9 mouse cellular contexts compared by ENCODE assay signal in genomic region chr12:28701302-28701701, GRCm38 (mm10). TPM values are rescaled to one million over a fixed set of nuclear protein-coding genes. Genes with fewer than 3 reads are reported as not detected.
DNase-seq lines count a peak whose midpoint lies in the region; ATAC-seq lines count a peak whose summit lies in the region.
"Had no signal": no experiment of that assay in that cellular context is flagged by ENCODE, and none has a peak within 500 bp of the region (broad histone marks: within the 10 kb centered on the region; RNA-seq: fewer than 3 reads in every experiment).

No protein-coding gene starts in this region.

- H3K9me3 ChIP-seq in midbrain, embryonic 15.5 days, result no peaks in the 10 kb centered on the region

- peak overlapping the region; percentile 91 for H3K27ac ChIP-seq in midbrain, embryonic 15.5 days

- WGBS in midbrain, embryonic 15.5 days, result 89% methylated on average over 11 of the region's 11 CpGs

- no peaks in the 10 kb centered on the region for H3K27me3 ChIP-seq in midbrain, embryonic 15.5 days (replicated peaks)

- H3K4me1 ChIP-seq in midbrain, embryonic 15.5 days, result peaks cover 43% of the 10 kb centered on the region

- peak; percentile 10 for ATAC-seq in activated CD4-positive, CD25-positive, alpha-beta regulatory T cell, adult 4 months
- ATAC-seq in midbrain, embryonic 15.5 days (replicated peaks), result no peak

- H3K36me3 ChIP-seq in midbrain, embryonic 15.5 days (replicated peaks), result no peaks in the 10 kb centered on the region

- H3K4me3 ChIP-seq in midbrain, embryonic 15.5 days, result no peak overlapping the region

- H3K4me2 ChIP-seq in midbrain, embryonic 15.5 days, result no peak overlapping the region
- H3K4me2 ChIP-seq: lung, embryonic 14.5 days had no signal

- DNase-seq in layer of hippocampus, adult 9-11 months, result peak; percentile 58
- DNase-seq in layer of hippocampus, adult 8-10 months (ENCODE audit: low spot score in 2 of 2), result no peak
- DNase-seq in frontal cortex, postnatal 14 days (ENCODE audit: low spot score in 2 of 2), result peak; percentile 30 to 58
- no peak for DNase-seq in B cell, adult 2 months
- DNase-seq in kidney, postnatal 25 days, result no peak
- DNase-seq in natural killer cell, adult 2 months (ENCODE audit: low spot score in 2 of 2), result no peak
- DNase-seq: lung, embryonic 14.5 days had no signal

- H3K9ac ChIP-seq in midbrain, embryonic 15.5 days, result no peak overlapping the region
- H3K9ac ChIP-seq: lung, embryonic 14.5 days had no signal

RNA-seq across cellular contexts. Expression of gene Adi1, which starts 26.3 kb away (rescaled TPM):
- 10 to 100 TPM; 41.6 to 48.1 (median 43.4) TPM for total RNA-seq in layer of hippocampus, adult 8-10 months (2022)
- 10 to 100 TPM; 34.9 to 47.6 TPM for polyA plus RNA-seq in activated CD4-positive, CD25-positive, alpha-beta regulatory T cell, adult 4 months (2017; shearing (Covaris generic))
- polyA plus RNA-seq in midbrain, embryonic 15.5 days (2015; fragmentation: Nextera tagmentation; extraction: Ambion mirVana), result 23.8 and 25.5 TPM in 2 replicates

RNA-seq across cellular contexts. Expression of gene Trappc12, which starts 49.0 kb away (rescaled TPM):
- 10 to 100 TPM; 56.4 to 64.8 (median 59.1) TPM for total RNA-seq in layer of hippocampus, adult 8-10 months (2022)
- 10 to 100 TPM; 31.6 to 46.1 TPM for polyA plus RNA-seq in activated CD4-positive, CD25-positive, alpha-beta regulatory T cell, adult 4 months (2017; shearing (Covaris generic))
- 46.4 and 46.7 TPM in 2 replicates for polyA plus RNA-seq in midbrain, embryonic 15.5 days (2015; fragmentation: Nextera tagmentation; extraction: Ambion mirVana)

RNA-seq across cellular contexts. Expression of gene Eipr1, which starts 50.3 kb away (rescaled TPM):
- total RNA-seq in layer of hippocampus, adult 8-10 months (2022), result 10 to 100 TPM; 45.7 to 63.2 (median 54.1) TPM
- polyA plus RNA-seq in activated CD4-positive, CD25-positive, alpha-beta regulatory T cell, adult 4 months (2017; shearing (Covaris generic)), result 10 to 100 TPM; 30.1 to 43.8 TPM
- polyA plus RNA-seq in midbrain, embryonic 15.5 days (2015; fragmentation: Nextera tagmentation; extraction: Ambion mirVana), result 79.2 and 85.6 TPM in 2 replicates

RNA-seq across cellular contexts. Expression of gene Rnaseh1, which starts 51.9 kb away (rescaled TPM):
- 10 to 100 TPM; 13.4 to 16.3 (median 14.5) TPM for total RNA-seq in layer of hippocampus, adult 8-10 months (2022)
- polyA plus RNA-seq in activated CD4-positive, CD25-positive, alpha-beta regulatory T cell, adult 4 months (2017; shearing (Covaris generic)), result 10 to 100 TPM; 28.9 to 29.2 TPM
- 24.1 and 27.2 TPM in 2 replicates for polyA plus RNA-seq in midbrain, embryonic 15.5 days (2015; fragmentation: Nextera tagmentation; extraction: Ambion mirVana)

Comparison
In these comparisons a context has a peak if more than half of its experiments do, and no peak if none do; other contexts are left out.
1. DNase-seq: peak in layer of hippocampus, adult 9-11 months (single experiment) and frontal cortex, postnatal 14 days (2 of 2); none in layer of hippocampus, adult 8-10 months (0 of 2), B cell, adult 2 months (0 of 2), kidney, postnatal 25 days (0 of 2) and natural killer cell, adult 2 months (0 of 2).